Mouse (Mus musculus): Measurements from ENCODE around the gene Cela2a. TPM values are rescaled to one million over a fixed set of nuclear protein-coding genes. Genes with fewer than 3 reads are reported as not detected.
A peak's percentile ranks its signal among the peaks of the same experiment; 100 is the strongest.

Cela2a gene
- polyA plus RNA-seq, 1 experiment from 2014 or later: 131 TPM

- Histone ChIP-seq H3K36me3 (peaks cover 13% of the 10 kb centered on the region), H3K4me3 (replicated peaks) (no peak overlapping the region), H3K27ac (0 out of 2 replicates have a peak overlapping the region, but pooled peaks have one; percentile 13), H3K4me2 (replicated peaks) (no peak overlapping the region), H3K27me3 (replicated peaks) (no peaks in the 10 kb centered on the region), H3K9ac (no peak overlapping the region), H3K9me3 (no peaks in the 10 kb centered on the region), H3K4me1 (replicated peaks) (0 out of 2 replicates have a peak, but pooled peaks cover 4% of the 10 kb centered on the region)
- 65% methylated on average over 14 of the region's 14 CpGs for WGBS
- ATAC-seq: peak; percentile 37; the same call in 1 of the 2 replicates
These were observed 8.9 kb downstream of the Cela2a start for GRCm38 (mm10) chr4:141816776-141817655.

GRCm38 (mm10) chr4:141816267-141816666 is 9.7 kb downstream of the Cela2a start:
- no peaks in the 10 kb centered on the region for H3K9me3 ChIP-seq
- no peaks in the 10 kb centered on the region for H3K27me3 ChIP-seq (replicated peaks)
- H3K27ac ChIP-seq: no peak overlapping the region
- 89% methylated on average over 7 of the region's 7 CpGs for WGBS
- H3K4me2 ChIP-seq (replicated peaks): no peak overlapping the region
- H3K4me1 ChIP-seq (replicated peaks): 0 out of 2 replicates have a peak, but pooled peaks cover 4% of the 10 kb centered on the region
- no peak overlapping the region for H3K9ac ChIP-seq
- ATAC-seq: no peak
- H3K4me3 ChIP-seq (replicated peaks): no peak overlapping the region
- peaks cover 19% of the 10 kb centered on the region for H3K36me3 ChIP-seq

GRCm38 (mm10) chr4:141811375-141811774 is 14.6 kb downstream of the Cela2a start:
- Histone ChIP-seq H3K27me3 (replicated peaks) (no peaks in the 10 kb centered on the region), H3K4me3 (replicated peaks) (no peak overlapping the region), H3K4me2 (replicated peaks) (no peak overlapping the region), H3K36me3 (peaks cover 59% of the 10 kb centered on the region), H3K9ac (no peak overlapping the region), H3K27ac (no peak overlapping the region), H3K9me3 (no peaks in the 10 kb centered on the region), H3K4me1 (replicated peaks) (no peaks in the 10 kb centered on the region)
- no peak for ATAC-seq
- WGBS: 96% methylated on average over 7 of the region's 7 CpGs

- no peak overlapping the region for H3K4me3 ChIP-seq (replicated peaks)
- peaks cover 59% of the 10 kb centered on the region for H3K36me3 ChIP-seq
- 94% methylated on average over 2 of the region's 2 CpGs for WGBS
- H3K27me3 ChIP-seq (replicated peaks): no peaks in the 10 kb centered on the region
- no peak overlapping the region for H3K27ac ChIP-seq
- no peak for ATAC-seq
- no peaks in the 10 kb centered on the region for H3K9me3 ChIP-seq
- no peak overlapping the region for H3K4me2 ChIP-seq (replicated peaks)
- no peak overlapping the region for H3K9ac ChIP-seq
- no peaks in the 10 kb centered on the region for H3K4me1 ChIP-seq (replicated peaks)
These were observed 15.0 kb downstream of the Cela2a start for GRCm38 (mm10) chr4:141810975-141811374.

- no peaks in the 10 kb centered on the region for H3K4me1 ChIP-seq (replicated peaks)
- H3K36me3 ChIP-seq: peaks cover 62% of the 10 kb centered on the region
- H3K9me3 ChIP-seq: no peaks in the 10 kb centered on the region
- H3K27me3 ChIP-seq (replicated peaks): no peaks in the 10 kb centered on the region
- no peak overlapping the region for H3K4me3 ChIP-seq (replicated peaks)
- WGBS: 82% methylated on average over 8 of the region's 8 CpGs
- no peak overlapping the region for H3K27ac ChIP-seq
- peak; percentile 53 for ATAC-seq
- no peak overlapping the region for H3K9ac ChIP-seq
- no peak overlapping the region for H3K4me2 ChIP-seq (replicated peaks)
These were observed 16.0 kb downstream of the Cela2a start for GRCm38 (mm10) chr4:141809850-141810464.

- no peak overlapping the region for H3K27ac ChIP-seq
- WGBS: 88% methylated on average over 8 of the region's 8 CpGs
- H3K36me3 ChIP-seq: peaks cover 39% of the 10 kb centered on the region
- no peak overlapping the region for H3K9ac ChIP-seq
- H3K9me3 ChIP-seq: no peaks in the 10 kb centered on the region
- ATAC-seq: no peak
- no peaks in the 10 kb centered on the region for H3K27me3 ChIP-seq (replicated peaks)
- no peaks in the 10 kb centered on the region for H3K4me1 ChIP-seq (replicated peaks)
- no peak overlapping the region for H3K4me3 ChIP-seq (replicated peaks)
- no peak overlapping the region for H3K4me2 ChIP-seq (replicated peaks)
These were observed 20.1 kb downstream of the Cela2a start for GRCm38 (mm10) chr4:141805886-141806285.

GRCm38 (mm10) chr4:141804105-141804504 is 21.9 kb downstream of the Cela2a start:
- Histone ChIP-seq H3K27ac (no peak overlapping the region), H3K9ac (no peak overlapping the region), H3K27me3 (replicated peaks) (no peaks in the 10 kb centered on the region), H3K9me3 (no peaks in the 10 kb centered on the region), H3K4me1 (replicated peaks) (no peaks in the 10 kb centered on the region), H3K4me3 (replicated peaks) (no peak overlapping the region), H3K4me2 (replicated peaks) (no peak overlapping the region), H3K36me3 (peaks cover 24% of the 10 kb centered on the region)
- ATAC-seq: no peak
- 87% methylated on average over 4 of the region's 4 CpGs for WGBS

- H3K4me2 ChIP-seq (replicated peaks): no peak overlapping the region
- H3K9me3 ChIP-seq: no peaks in the 10 kb centered on the region
- ATAC-seq: no peak
- H3K4me3 ChIP-seq (replicated peaks): no peak overlapping the region
- H3K36me3 ChIP-seq: peaks cover 7% of the 10 kb centered on the region; the same call in 1 of the 2 replicates
- 93% methylated on average over 5 of the region's 5 CpGs for WGBS
- peaks cover 13% of the 10 kb centered on the region for H3K4me1 ChIP-seq (replicated peaks)
- H3K27ac ChIP-seq: no peak overlapping the region
- H3K27me3 ChIP-seq (replicated peaks): no peaks in the 10 kb centered on the region
- no peak overlapping the region for H3K9ac ChIP-seq
These were observed 28.4 kb downstream of the Cela2a start for GRCm38 (mm10) chr4:141797545-141797944.

- Histone ChIP-seq H3K9ac (no peak overlapping the region), H3K27ac (no peak overlapping the region), H3K4me1 (replicated peaks) (peaks cover 17% of the 10 kb centered on the region), H3K9me3 (no peaks in the 10 kb centered on the region), H3K4me3 (replicated peaks) (no peak overlapping the region), H3K27me3 (replicated peaks) (no peaks in the 10 kb centered on the region), H3K4me2 (replicated peaks) (no peak overlapping the region), H3K36me3 (peaks cover 7% of the 10 kb centered on the region; the same call in 1 of the 2 replicates)
- ATAC-seq: no peak
- WGBS: 83% methylated on average over 4 of the region's 4 CpGs
These were observed 29.0 kb downstream of the Cela2a start for GRCm38 (mm10) chr4:141796954-141797353.

GRCm38 (mm10) chr4:141796356-141796755 is 29.6 kb downstream of the Cela2a start:
- H3K27me3 ChIP-seq (replicated peaks): no peaks in the 10 kb centered on the region
- no peaks in the 10 kb centered on the region for H3K9me3 ChIP-seq
- H3K4me1 ChIP-seq (replicated peaks): peaks cover 17% of the 10 kb centered on the region
- no peak overlapping the region for H3K4me3 ChIP-seq (replicated peaks)
- peaks cover 7% of the 10 kb centered on the region; the same call in 1 of the 2 replicates for H3K36me3 ChIP-seq
- no peak for ATAC-seq
- WGBS: 81% methylated on average over 7 of the region's 7 CpGs
- H3K9ac ChIP-seq: no peak overlapping the region
- no peak overlapping the region for H3K4me2 ChIP-seq (replicated peaks)
- no peak overlapping the region for H3K27ac ChIP-seq

- H3K27ac ChIP-seq: peak overlapping the region; percentile 96
- peak overlapping the region; percentile 60 for H3K4me2 ChIP-seq (replicated peaks)
- H3K9me3 ChIP-seq: no peaks in the 10 kb centered on the region
- peaks cover 7% of the 10 kb centered on the region; the same call in 1 of the 2 replicates for H3K36me3 ChIP-seq
- H3K27me3 ChIP-seq (replicated peaks): no peaks in the 10 kb centered on the region
- peak overlapping the region; percentile 62 for H3K9ac ChIP-seq
- peaks cover 24% of the 10 kb centered on the region for H3K4me1 ChIP-seq (replicated peaks)
- ATAC-seq: no peak
- peak overlapping the region; percentile 68 for H3K4me3 ChIP-seq (replicated peaks)
- 9% methylated on average over 5 of the region's 5 CpGs for WGBS
These were observed 31.8 kb downstream of the Cela2a start for GRCm38 (mm10) chr4:141794152-141794535.

- peak; percentile 87 for ATAC-seq
- H3K4me2 ChIP-seq (replicated peaks): peak within 1 kb of the TSS; percentile 60
- no peaks in the 10 kb centered on the region for H3K9me3 ChIP-seq
- WGBS: under 1% methylated on average over 72 of the region's 80 CpGs
- H3K4me3 ChIP-seq (replicated peaks): peak within 1 kb of the TSS; percentile 68
- H3K27me3 ChIP-seq (replicated peaks): no peaks in the 10 kb centered on the region
- H3K4me1 ChIP-seq (replicated peaks): peaks cover 24% of the 10 kb centered on the region
- peaks cover 7% of the 10 kb centered on the region; the same call in 1 of the 2 replicates for H3K36me3 ChIP-seq
- peak within 1 kb of the TSS; percentile 96 for H3K27ac ChIP-seq
- H3K9ac ChIP-seq: peak within 1 kb of the TSS; percentile 62
These were observed 32.4 kb downstream of the Cela2a start, which contains the start of gene Casp9 for GRCm38 (mm10) chr4:141793282-141794151. Casp9 (plus strand) TSS chr4:141793612.

Data from intestine, embryonic 15.5 days (tissue).